Mouse (Mus musculus) heart, adult 11 months (tissue): Measurements from ENCODE around the gene Pakap.

Experiments
- DNase-seq: peaks from one replicate; pipeline ENCODE4 v3.0.0; 2022

Gene Pakap

GRCm38 (mm10) chr4:57632386-57632785, 64.4 kb downstream of the Pakap start:
- peak; percentile 86 for DNase-seq

GRCm38 (mm10) chr4:57633052-57633451, 65.1 kb downstream of the Pakap start:
- peak; percentile 68 for DNase-seq

GRCm38 (mm10) chr4:57634956-57635355, 67.0 kb downstream of the Pakap start:
- peak; percentile 25 for DNase-seq

GRCm38 (mm10) chr4:57636782-57637482, 69.0 kb downstream of the Pakap start:
- peak; percentile 70 for DNase-seq

GRCm38 (mm10) chr4:57637636-57638386, 69.8 kb downstream of the Pakap start:
- DNase-seq, result no peak

GRCm38 (mm10) chr4:57638941-57639340, 71.0 kb downstream of the Pakap start:
- peak; percentile 60 for DNase-seq

GRCm38 (mm10) chr4:57640222-57640621, 72.2 kb downstream of the Pakap start:
- DNase-seq, result peak; percentile 48

- DNase-seq, result peak; percentile 45
Measured at GRCm38 (mm10) chr4:57640971-57641370, 73.0 kb downstream of the Pakap start.

- no peak for DNase-seq
Measured at GRCm38 (mm10) chr4:57650994-57651393, 83.0 kb downstream of the Pakap start.

- DNase-seq, result no peak
Measured at GRCm38 (mm10) chr4:57651547-57651946, 83.6 kb downstream of the Pakap start.

- no peak for DNase-seq
Measured at GRCm38 (mm10) chr4:57652185-57652904, 84.4 kb downstream of the Pakap start.

- DNase-seq, result no peak
Measured at GRCm38 (mm10) chr4:57655966-57656365, 88.0 kb downstream of the Pakap start.

GRCm38 (mm10) chr4:57656388-57656787, 88.4 kb downstream of the Pakap start:
- DNase-seq, result peak; percentile 68

- DNase-seq, result peak; percentile 55
Measured at GRCm38 (mm10) chr4:57656861-57657260, 88.9 kb downstream of the Pakap start.

- no peak for DNase-seq
Measured at GRCm38 (mm10) chr4:57660470-57660869, 92.5 kb downstream of the Pakap start.

- DNase-seq, result peak; percentile 65
Measured at GRCm38 (mm10) chr4:57666101-57666500, 98.1 kb downstream of the Pakap start.

- peak; percentile 98 for DNase-seq
Measured at GRCm38 (mm10) chr4:57670813-57671469, 103.0 kb downstream of the Pakap start.

GRCm38 (mm10) chr4:57672541-57672940, 104.6 kb downstream of the Pakap start:
- DNase-seq, result peak; percentile 61

- DNase-seq, result peak; percentile 99
Measured at GRCm38 (mm10) chr4:57672996-57673906, 105.3 kb downstream of the Pakap start.

- peak; percentile 92 for DNase-seq
Measured at GRCm38 (mm10) chr4:57674351-57674750, 106.4 kb downstream of the Pakap start.

- DNase-seq, result peak; percentile 100
Measured at GRCm38 (mm10) chr4:57675387-57675786, 107.4 kb downstream of the Pakap start.

GRCm38 (mm10) chr4:57677916-57678315, 109.9 kb downstream of the Pakap start:
- DNase-seq, result peak; percentile 83
